Mouse (Mus musculus) stomach, embryonic 14.5 days (tissue): ENCODE data around the gene Sars. TPM values are rescaled to one million over a fixed set of nuclear protein-coding genes. Genes with fewer than 3 reads are reported as not detected.

ENCODE experiments used
- ATAC-seq: fragments of 200-750 bp; cut with Nextera tagmentation; 2 replicates; pipeline ENCODE4 v1.8.0; 2017; ENCODE audit warnings: low read depth, moderate TSS enrichment; ENCODE audit not compliant: insufficient number of reproducible peaks, insufficient read depth, low FRiP score
- H3K27ac ChIP-seq: fragments of 300-500 bp; sonication (generic); 2 replicates; pipeline ENCODE4 v1.5.1; 2014; ENCODE audit warnings: mild to moderate bottlenecking, low read length, moderate library complexity, mixed read lengths
- H3K27me3 ChIP-seq: fragments of 300-500 bp; sonication (generic); 2 replicates; pipeline ENCODE4 v1.6.1; 2014; ENCODE audit warnings: low read length, control low read depth, mixed read lengths; ENCODE audit not compliant: control insufficient read depth, insufficient read depth
- H3K36me3 ChIP-seq: fragments of 300-500 bp; sonication (generic); 2 replicates; pipeline ENCODE4 v1.6.1; 2014; ENCODE audit warnings: mild to moderate bottlenecking, control low read depth, low read length, moderate library complexity, mixed read lengths; ENCODE audit not compliant: control insufficient read depth, insufficient read depth
- H3K4me1 ChIP-seq: fragments of 300-500 bp; sonication (generic); 2 replicates; pipeline ENCODE4 v1.6.1; 2014; ENCODE audit warnings: low read length, control low read depth, mixed read lengths; ENCODE audit not compliant: control insufficient read depth, insufficient read depth
- H3K4me2 ChIP-seq: fragments of 300-500 bp; sonication (generic); replicated peaks from 2 replicates; pipeline ENCODE4 v1.6.1; 2014; ENCODE audit warnings: low read depth, low read length, control low read depth
- H3K4me3 ChIP-seq: fragments of 300-500 bp; sonication (generic); 2 replicates; pipeline ENCODE4 v1.5.1; 2014; ENCODE audit warnings: low read depth, low read length, control low read depth
- H3K9ac ChIP-seq: fragments of 300-500 bp; sonication (generic); replicated peaks from 2 replicates; pipeline ENCODE4 v1.6.1; 2014; ENCODE audit warnings: low read depth, mild to moderate bottlenecking, control low read depth, low read length, moderate library complexity, mixed read lengths
- H3K9me3 ChIP-seq: fragments of 300-500 bp; sonication (generic); 2 replicates; pipeline ENCODE4 v1.6.1; 2016; ENCODE audit warnings: low read depth, low read length, control low read depth; ENCODE audit not compliant: control insufficient read depth
- WGBS: fragments of 180-500 bp; shearing (Covaris S2); extraction: QIAGEN DNeasy Blood & Tissue Kit; methylation state at CpG from one replicate; pipeline ENCODE4 v1.1.7; 2014; 5-methylcytosine and 5-hydroxymethylcytosine counted together
- polyA plus RNA-seq: library from polyadenylated mRNA; unstranded; fragments of >200 nt; fragmentation: Nextera tagmentation; extraction: Ambion mirVana; gene quantifications from 2 replicates; pipeline ENCODE4 v1.2.1, GENCODE M21; 2014

Sars gene
- polyA plus RNA-seq: 115 and 129 TPM in 2 replicates

DNA sequence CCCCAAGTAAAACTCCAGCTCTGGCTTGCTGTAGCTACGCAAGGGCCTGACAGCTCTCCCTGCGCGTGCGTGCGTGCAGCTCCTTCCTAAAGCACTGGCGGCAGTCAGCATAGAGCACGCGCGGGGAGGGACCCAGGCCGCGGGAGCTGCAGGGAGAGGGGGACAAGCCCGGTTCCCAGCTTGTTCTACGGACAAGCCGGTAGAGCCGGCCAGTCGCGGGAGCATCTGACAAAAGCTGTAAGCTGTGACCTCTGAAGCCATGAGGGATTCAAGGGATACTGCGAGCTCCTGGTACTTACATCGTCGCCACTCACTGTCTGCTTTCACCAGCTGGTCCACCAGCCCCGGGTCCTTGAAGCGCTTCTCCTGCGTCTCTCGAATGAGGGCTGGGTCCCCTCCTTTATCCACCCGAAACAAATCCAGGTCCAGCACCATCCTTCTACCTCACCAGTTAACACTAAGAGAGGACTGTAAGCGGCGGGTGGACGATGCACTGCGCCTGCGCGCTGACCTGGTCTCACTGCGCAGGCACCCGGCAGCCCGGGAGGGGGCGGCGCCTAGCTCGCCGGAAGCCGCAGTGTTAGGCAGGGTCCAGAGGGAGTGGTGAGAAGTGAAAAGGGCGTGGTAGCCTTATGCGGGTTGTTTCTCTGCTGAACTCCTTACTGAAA is at the start of gene Sars:
TSS of gene Sars (minus strand) at position 512 of the 668 bp plus-strand sequence.
- peak within 1 kb of the TSS; percentile 77 for H3K9ac ChIP-seq
- H3K4me2 ChIP-seq: peak within 1 kb of the TSS; percentile 73
- H3K27me3 ChIP-seq: no peaks in the 10 kb centered on the region
- no peaks in the 10 kb centered on the region for H3K9me3 ChIP-seq
- WGBS: under 1% methylated on average over 41 of the region's 41 CpGs
- peak; percentile 98 for ATAC-seq
- H3K36me3 ChIP-seq: peaks cover 4% of the 10 kb centered on the region; the same call in 1 of the 2 replicates
- H3K27ac ChIP-seq: peak within 1 kb of the TSS; percentile 89
- H3K4me3 ChIP-seq: peak within 1 kb of the TSS; percentile 80
- peaks cover 14% of the 10 kb centered on the region; the same call in 1 of the 2 replicates for H3K4me1 ChIP-seq

DNA sequence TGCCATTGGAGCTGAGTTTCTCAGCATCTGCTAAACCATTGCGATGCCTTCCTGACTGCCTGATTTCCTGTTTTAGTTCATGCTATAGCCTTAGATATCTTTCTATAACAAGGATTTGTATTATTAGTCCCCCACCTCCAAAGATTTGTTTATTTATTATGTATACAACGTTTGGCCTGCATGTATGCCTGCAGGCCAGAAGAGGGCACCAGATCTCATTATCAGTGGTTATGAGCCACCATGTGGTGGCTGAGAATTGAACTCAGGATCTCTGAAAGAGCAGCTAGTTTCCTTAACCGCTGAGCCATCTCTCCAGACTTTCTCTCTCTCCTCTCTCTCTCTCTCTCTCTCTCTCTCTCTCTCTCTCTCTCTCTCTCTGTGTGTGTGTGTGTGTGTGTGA is 45.0 kb upstream of the Sars start:
- Histone ChIP-seq H3K9me3 (no peaks in the 10 kb centered on the region), H3K4me3 (no peak overlapping the region), H3K27ac (no peak overlapping the region), H3K36me3 (no peaks in the 10 kb centered on the region), H3K4me2 (no peak overlapping the region), H3K9ac (no peak overlapping the region), H3K27me3 (no peaks in the 10 kb centered on the region), H3K4me1 (no peaks in the 10 kb centered on the region)
- no peak for ATAC-seq
- 44% methylated on average over 3 of the region's 3 CpGs for WGBS

DNA sequence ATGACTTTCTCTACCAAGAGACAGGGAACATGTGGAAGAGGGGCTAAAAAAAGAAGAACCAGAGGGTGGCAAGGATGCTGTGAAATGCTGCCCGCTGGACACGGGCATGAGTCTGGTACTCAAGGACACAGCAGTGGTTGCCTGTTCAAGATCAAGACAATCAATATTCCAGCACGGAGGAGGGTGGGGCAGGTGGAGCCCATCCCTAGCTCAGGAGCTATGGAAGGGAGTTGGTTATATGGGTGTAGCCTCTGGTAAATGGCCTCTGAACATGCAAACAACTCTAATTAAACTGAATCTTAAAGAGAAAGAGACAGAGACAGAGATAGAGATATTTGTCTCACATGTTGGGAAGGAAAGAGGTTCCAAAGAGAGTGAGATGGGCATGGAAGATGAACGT is 39.7 kb upstream of the Sars start:
- H3K27ac ChIP-seq: no peak overlapping the region
- H3K9ac ChIP-seq: no peak overlapping the region
- no peak overlapping the region for H3K4me3 ChIP-seq
- 68% methylated on average over 4 of the region's 4 CpGs for WGBS
- no peaks in the 10 kb centered on the region for H3K27me3 ChIP-seq
- ATAC-seq: no peak
- no peaks in the 10 kb centered on the region for H3K36me3 ChIP-seq
- H3K9me3 ChIP-seq: 0 out of 2 replicates have a peak, but pooled peaks cover 3% of the 10 kb centered on the region
- H3K4me2 ChIP-seq: no peak overlapping the region
- H3K4me1 ChIP-seq: no peaks in the 10 kb centered on the region

DNA sequence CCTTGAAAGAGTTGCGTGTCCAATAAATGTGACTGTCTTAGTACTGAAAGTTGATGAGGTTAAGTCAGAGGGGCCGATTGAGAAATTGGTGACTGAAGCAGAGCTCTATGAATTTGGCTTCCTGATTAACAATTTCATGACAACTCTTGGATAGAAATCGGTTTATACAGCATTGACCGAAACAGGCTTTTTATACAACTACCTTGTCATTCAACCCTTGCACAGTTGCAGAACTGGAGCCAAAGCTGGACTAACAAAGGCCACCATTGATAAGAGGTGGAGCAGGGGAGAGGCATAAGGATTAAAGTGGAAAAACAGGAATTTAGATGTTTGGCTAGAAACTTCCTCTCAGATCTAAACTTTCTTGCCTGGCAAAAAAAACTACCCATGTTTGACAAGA is 33.8 kb upstream of the Sars start:
- peak overlapping the region; percentile 80; the same call in 1 of the 2 replicates for H3K27ac ChIP-seq
- ATAC-seq: no peak

DNA sequence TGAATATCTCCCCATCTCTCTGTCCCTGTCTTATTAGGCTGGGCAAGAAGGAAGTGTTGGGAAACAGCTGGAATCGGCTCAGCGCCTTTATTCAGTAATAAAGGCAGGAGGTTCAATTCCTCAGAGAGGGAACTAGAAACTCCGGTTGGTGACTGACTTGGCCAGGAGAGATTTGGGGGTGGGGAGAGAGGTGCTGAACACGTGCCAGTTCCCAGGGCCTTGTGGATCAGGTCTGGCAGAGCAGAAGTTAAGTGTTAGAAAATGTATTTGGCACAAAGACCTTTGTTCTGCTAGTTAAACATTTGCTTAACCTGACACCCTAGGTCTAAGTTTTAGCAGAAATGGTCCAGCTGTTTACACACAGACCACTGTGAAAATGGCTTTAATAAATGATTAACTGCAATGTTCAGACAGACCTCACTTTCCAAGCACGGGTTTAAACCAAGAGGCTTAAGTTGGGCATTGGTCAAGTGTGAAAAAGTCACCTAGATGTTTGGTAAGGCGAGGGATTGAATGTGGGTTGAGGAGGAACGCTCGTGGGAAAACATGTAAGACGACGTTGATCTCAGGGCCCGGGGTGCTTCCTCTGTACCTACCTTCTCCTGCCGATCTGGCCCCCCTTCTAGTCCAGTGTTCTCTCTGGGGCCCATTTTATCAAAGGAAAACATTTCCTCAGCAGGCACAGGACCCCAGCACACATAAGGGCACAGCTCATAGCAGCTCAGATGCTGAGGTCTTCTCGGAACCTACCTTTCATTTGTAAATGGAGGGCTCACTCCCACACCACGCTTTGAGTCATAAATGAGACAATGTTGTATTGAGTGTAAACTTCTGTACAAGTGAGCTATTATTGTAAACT is 32.0 kb upstream of the Sars start:
- H3K4me3 ChIP-seq: no peak overlapping the region
- peak overlapping the region; percentile 80 for H3K27ac ChIP-seq
- H3K9ac ChIP-seq: no peak overlapping the region
- WGBS: 38% methylated on average over 14 of the region's 14 CpGs
- no peaks in the 10 kb centered on the region for H3K27me3 ChIP-seq
- ATAC-seq: peak; percentile 91
- no peaks in the 10 kb centered on the region for H3K36me3 ChIP-seq
- H3K4me1 ChIP-seq: 0 out of 2 replicates have a peak, but pooled peaks cover 3% of the 10 kb centered on the region
- no peak overlapping the region for H3K4me2 ChIP-seq
- H3K9me3 ChIP-seq: no peaks in the 10 kb centered on the region

More for the DNA sequence above, 33.8 kb upstream of the Sars start:
- Histone ChIP-seq H3K36me3 (no peaks in the 10 kb centered on the region), H3K4me3 (no peak overlapping the region), H3K9me3 (0 out of 2 replicates have a peak, but pooled peaks cover 3% of the 10 kb centered on the region), H3K4me2 (no peak overlapping the region), H3K4me1 (no peaks in the 10 kb centered on the region), H3K27me3 (no peaks in the 10 kb centered on the region), H3K9ac (no peak overlapping the region)
- WGBS: 75% methylated on average over 4 of the region's 4 CpGs

DNA sequence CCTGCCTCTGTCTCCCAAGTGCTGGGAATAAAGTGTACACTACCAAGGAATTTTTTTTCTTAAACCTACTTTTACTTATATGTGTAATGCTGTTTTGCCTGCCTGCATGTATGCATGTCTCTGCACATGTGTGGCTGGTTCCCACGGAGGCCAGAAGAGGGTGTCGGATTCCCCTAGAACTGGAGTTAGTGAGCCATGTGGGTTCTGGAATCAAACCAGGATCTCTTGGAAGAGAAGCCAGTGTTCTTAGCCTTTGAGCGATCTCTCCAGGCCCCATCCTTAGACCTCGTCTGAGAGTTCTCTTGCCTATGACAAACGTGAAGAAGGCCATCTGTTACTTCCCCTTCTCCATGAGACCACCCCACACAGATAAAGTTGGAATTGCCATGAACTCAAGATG is 30.5 kb upstream of the Sars start:
- Histone ChIP-seq H3K4me2 (no peak overlapping the region), H3K27ac (peak overlapping the region; percentile 80; the same call in 1 of the 2 replicates), H3K4me1 (0 out of 2 replicates have a peak, but pooled peaks cover 3% of the 10 kb centered on the region), H3K9ac (no peak overlapping the region), H3K9me3 (no peaks in the 10 kb centered on the region), H3K4me3 (no peak overlapping the region), H3K36me3 (no peaks in the 10 kb centered on the region), H3K27me3 (no peaks in the 10 kb centered on the region)
- ATAC-seq: no peak
- WGBS: 57% methylated on average over 5 of the region's 5 CpGs

DNA sequence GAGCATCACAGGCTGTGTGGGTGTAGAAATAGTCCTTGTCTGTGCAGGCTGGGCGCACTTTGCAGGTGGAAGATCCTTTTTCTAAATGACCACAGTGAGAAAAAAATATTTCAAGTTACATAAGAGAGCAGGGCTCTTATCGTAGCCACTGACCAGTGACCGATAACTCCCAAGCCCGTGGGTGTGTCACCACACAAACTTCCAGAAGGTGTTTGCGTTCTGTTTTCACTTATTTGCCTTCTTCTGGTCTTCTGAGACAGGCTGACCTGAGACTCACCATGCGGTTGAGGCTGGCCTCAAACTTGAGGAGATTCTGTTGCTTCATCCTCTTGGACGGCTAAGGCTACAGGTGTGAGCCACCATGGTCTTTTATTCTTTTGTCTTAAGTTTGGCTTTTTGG is 30.0 kb upstream of the Sars start:
- no peak for ATAC-seq
- Histone ChIP-seq H3K4me3 (no peak overlapping the region), H3K4me2 (no peak overlapping the region), H3K9me3 (no peaks in the 10 kb centered on the region), H3K4me1 (0 out of 2 replicates have a peak, but pooled peaks cover 3% of the 10 kb centered on the region), H3K27ac (peak overlapping the region; percentile 29; the same call in 1 of the 2 replicates), H3K9ac (no peak overlapping the region), H3K36me3 (no peaks in the 10 kb centered on the region), H3K27me3 (no peaks in the 10 kb centered on the region)
- 86% methylated on average over 7 of the region's 7 CpGs for WGBS

DNA sequence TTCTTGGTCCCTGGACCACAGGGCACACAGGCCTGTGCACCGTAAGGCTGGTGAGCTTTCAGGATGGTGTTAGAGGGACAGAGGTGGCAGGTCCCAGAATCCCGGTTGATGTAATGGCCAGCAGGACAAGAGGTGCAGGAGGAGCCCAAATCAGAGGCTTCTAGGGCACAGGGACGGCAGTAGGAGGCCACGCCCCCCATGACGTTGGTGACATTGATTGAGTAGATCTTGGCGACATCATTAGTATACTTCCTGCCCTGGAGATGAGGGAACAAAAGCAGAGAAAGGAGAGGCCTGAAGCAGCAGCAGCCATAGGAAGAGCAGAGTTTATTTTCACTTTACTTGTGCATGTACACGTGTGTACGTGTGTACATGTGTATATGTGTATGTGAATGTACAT is 22.8 kb upstream of the Sars start:
- ATAC-seq: no peak

More for the DNA sequence above, 22.8 kb upstream of the Sars start:
- Histone ChIP-seq H3K36me3 (no peaks in the 10 kb centered on the region), H3K27me3 (no peaks in the 10 kb centered on the region), H3K4me3 (no peak overlapping the region), H3K4me2 (no peak overlapping the region), H3K9ac (no peak overlapping the region), H3K9me3 (no peaks in the 10 kb centered on the region), H3K4me1 (0 out of 2 replicates have a peak, but pooled peaks cover 3% of the 10 kb centered on the region), H3K27ac (no peak overlapping the region)
- WGBS: 45% methylated on average over 8 of the region's 8 CpGs
